Mouse (Mus musculus): ENCODE measurements around the gene Il4i1.
"Not testable (repeated sequence)": the region's sequence is repeated elsewhere in the genome, so short reads cannot be mapped to it uniquely, and the experiment has no call there.

Il4i1 gene

DNA sequence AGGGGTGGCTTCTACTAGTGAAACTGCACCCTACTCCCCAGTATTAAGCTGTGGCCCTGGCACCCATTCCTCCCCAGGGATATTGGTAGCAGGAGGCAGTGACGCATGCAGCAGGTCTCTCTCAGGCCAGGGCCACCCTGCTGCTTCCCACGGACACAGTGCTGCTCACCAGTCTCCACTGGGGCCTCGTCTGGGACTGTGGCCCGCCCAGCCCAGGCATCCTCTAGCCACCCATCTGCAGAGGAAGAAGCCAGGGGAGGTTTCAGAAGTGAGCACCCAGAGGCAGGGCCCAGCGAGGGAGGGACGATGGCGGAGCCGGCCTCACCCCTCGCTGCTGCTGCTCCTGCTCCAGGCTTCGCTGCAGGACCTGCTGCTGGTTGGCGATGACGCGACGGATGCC, 47.0 kb downstream of the Il4i1 start:
- intact Hi-C loops (cut with DNase I), result no loop called here

DNA sequence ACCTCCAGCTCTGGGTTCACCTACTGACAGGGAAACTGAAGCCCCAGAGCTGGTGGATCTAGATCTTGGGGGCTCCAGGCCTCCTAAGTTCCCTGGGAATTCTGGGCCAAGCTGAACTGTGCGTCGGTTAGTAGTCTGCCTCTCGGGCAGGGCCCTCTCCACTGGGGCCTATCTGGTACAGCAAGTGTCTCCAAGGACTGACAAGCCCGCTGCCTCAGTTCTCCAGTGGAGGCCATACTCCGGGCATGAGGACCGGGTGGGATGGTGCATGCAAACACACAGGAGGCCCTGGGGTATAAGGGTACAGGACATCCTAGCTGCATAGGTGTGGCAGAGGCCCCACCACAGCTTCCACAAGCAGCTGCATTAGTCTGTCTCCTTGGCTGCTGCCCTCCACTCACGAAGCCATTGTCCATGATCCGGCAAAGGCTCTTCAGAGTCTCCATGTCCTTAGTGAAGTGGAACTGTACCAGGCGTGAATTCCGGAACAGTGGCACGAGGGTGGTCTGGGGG, 47.9 kb downstream of the Il4i1 start:
- intact Hi-C loops (cut with DNase I), result no loop called here

DNA sequence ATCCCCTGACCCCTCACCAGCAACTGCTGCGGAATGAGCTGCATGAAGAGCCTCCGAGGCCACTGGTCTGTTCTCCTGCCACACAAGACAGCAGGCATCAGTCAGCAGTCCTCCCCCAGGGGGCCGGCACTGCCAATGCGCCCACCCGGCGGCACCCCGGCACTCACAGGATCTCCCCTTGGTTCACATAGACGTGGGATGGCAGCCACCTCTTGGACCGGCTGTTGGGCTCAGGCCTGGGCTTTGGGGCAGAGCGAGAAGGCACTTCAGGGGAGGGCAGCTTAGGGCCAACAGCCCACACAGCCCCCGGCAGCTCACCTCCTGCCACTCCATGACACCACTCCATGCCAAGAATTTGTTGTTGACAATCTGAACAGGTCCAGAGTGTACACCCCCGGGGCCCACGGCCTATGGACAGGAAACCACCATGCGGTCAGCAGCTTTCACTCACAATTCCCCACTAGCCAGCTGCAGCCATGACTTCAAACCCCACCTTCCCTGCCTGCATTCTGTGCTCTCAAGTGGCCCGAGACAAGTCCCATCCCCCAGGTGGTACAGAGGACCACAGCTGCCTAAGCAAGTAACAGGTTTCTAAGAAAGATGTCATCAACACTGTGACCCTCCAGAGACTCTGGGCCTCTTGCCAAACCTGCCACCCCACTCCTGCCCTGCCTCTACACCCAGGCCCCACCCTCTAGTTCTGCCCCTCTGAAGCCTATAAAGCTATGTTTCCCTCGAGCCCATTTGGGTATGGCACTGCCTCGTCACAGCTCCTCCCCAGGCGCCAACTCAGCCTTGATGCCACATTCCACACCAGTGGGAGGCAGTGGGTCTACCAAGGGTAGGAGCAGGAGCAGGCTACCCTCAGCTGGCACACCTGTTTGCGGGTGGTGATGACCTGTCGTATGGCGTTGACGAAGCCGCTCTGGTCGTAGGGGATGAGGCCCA, 48.7 kb downstream of the Il4i1 start:
- intact Hi-C loops (cut with DNase I), result no loop called here

DNA sequence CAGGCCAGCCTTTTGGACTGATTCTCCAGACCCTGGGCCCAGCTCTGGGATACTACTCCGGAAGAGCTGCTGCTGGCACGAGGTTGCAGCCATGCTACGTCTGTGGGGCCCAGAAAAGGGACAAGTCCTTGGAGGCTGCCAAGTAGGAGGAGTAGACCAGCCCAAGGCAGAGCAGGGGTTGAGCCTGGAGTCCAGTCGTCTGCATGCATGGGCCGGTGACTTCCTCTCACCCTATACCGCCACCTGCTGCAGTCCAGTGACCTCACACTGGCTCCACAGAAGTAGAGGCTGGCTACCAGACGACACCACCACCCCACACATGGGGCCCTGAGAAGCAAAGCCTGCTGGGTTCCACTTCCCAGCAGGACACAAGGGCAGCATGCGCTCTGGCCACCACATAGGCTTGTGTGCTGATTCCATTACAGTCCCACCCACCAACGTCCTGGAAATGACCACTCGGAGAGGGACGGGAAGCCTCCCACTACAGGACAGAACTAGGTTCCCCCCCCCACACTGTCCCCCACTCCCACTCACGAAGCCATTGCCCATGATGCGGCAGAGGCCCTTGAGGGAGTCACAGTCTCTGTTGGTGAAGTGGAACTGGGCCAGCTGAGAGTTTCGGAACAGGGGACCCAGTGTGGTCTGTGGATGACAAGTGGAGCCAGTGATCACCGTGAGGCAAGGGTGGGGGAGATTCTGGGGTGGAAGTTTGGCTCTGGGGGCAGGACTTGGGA, 50.3 kb downstream of the Il4i1 start:
- intact Hi-C loops (cut with DNase I), result no loop called here

DNA sequence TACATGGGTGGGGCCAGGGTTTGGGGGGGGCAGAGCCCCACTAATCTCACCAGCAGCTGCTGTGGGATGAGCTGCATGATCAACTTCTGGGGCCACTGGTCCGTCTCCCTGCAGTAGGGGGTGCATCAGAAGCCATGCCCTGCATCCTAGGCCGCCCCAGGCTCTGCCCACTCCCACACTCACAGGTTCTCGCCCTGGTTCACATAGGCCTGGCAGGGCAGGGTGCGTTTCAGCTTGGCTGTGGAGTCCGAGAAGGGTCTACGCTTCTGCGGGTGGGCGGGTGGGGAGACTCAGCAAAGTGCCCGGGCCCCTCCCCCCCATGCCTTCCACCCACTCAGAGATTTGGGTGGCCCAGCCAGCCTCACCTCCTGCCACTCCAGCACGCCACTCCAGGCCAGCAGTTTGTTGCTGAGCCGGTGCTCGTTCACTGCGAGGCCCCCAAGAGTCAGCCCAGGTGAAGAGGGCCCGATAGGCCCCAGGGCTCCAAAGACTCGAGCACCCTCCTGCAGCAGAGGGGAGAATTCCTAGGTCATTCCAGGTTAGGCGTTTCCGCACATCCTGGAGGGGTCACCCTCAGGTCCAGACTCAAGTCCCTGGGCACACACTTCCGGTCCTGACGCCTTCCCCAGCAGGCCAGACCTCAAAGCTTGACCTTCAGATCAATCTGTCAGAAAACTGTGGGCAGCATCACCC, 51.0 kb downstream of the Il4i1 start:
- intact Hi-C loops (cut with DNase I), result no loop called here

DNA sequence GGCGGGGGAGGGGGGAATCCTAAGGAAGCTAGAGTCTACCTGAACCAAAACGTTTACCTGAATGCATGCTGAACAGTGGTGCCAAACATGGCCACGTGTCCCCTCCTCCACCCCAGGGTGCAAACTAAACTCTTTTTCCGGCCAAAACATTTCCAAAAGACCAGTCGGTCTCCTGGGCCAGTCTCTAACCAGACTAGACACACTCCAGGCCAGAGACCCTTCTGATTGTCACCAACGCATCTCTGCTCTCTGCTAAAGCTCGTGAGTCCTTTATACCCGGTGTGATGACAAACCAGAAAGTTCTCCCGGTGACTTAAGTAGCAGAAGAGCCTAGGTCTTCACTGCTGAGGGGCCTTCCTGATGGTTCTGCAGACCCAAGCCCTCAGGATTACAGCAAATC, 51.6 kb downstream of the Il4i1 start:
- intact Hi-C loops (cut with DNase I), result no loop called here

DNA sequence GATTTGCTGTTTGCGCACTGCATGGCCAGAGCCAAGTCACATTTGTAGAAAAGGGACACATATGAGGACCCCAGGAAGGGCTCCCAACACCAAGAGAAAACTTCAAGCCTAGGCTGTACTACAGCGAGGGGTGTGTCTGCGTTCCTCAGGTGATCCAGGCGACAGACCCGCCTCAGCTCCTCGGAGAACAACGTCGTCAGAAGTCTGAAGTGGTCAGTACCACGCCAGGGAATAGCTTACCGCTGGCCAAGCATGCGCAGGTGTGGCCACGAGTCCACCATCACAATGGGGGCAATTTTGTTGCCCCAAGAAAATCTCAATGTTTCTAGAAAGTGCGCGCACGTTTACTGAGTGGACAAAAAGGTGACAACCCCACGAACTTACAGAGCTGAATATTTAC, 52.3 kb downstream of the Il4i1 start:
- intact Hi-C loops (cut with DNase I), result no loop called here

DNA sequence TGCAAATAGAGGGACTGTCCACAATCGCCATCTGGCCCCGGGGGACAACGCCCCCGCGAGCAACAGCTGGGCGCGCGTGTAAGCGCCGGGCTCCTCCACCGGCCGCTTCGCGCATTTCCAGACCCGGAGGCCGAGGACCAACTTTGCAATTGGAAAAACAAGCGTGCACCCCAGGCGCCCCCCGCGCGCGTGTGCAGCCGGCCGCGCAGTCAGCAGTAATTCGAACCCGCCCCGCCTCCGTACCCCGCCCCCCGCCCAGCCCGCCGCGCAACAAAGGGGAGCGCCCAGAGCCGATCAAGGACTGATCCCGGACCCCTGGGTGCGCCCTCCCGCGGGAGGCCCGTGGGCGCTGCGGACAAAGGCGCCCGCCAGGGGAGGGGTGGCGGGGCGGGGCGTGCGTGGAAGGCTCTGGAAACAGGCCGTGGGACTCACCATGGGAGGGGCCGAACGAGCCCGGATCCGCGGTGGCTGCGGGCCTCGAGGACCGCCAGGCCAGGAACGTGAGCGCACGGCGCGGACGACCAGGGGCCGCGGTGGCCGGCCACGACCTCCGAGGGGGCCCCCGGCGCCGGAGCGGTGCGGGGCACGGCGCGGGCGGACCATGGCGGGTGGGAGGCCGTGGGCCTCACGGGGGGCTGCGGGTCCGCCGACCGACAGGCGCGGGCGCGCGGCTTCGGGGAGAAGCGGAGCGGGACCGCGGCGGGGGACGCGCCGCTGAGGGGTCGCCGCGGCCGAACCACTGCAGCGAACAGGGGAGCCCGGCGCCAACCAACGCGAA, 52.9 kb downstream of the Il4i1 start:
- intact Hi-C loops (cut with DNase I), result no loop called here

DNA sequence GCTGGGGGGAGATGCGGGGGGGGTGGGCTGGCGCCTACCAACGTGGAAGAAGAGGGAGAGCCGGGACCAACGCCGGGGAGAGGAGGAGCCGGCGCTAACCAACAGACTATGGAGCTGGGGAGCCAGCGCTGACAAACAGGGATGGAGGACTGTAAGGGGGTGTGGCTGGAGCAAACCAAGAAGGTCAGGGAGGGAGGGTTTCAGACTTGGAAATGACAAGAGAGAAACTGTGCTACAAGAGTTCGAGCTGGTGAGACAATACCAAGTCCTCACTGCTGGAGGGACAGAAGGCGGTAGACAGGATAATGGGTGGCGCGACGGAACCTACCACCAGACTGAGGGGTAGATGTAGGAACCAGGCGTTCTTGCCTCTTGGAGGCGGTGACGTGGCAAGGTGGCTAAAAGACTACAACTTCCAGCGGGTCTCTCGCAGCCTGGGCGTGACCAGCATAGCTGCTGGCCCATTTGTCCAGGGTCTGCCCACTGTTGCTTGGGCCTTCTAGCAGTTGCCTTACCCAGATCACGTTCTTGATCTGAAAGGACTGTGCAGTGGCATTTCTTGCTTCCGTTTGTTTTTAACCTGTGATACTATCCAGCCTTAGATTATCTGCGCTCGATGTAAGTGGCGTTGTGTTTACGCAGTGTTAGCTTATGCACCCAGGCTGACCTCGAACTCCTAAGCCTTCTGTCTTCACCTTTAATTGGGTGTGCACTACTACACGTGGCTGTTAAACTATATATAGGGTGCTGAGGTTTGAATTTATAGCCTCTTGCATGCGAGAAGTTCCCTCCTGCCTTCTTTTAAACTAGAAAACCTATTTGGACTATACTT, 53.7 kb downstream of the Il4i1 start, which contains the start of gene Ptov1:
TSS of gene Ptov1 (minus strand) at position 92 of the 832 bp plus-strand sequence.
- intact Hi-C loops (cut with DNase I), result no loop called here

DNA sequence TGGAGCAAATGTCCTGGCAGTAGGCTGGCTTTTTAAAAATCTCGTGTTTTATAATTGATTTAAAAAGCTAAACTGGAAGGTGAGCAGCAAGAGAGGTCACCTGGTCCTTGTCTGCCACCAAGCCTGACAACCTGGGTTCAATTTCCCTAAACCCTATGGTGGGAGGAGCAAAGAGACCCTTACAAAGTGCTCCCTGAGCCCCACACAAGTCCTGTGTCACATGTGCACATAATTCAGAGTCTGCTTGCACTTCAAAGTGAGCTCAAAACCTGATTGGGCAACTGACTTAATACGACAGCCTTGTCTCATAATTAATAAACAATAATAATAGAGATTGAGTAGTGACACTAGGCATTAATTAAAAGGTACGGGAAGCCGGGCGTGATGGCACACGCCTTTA, 54.4 kb downstream of the Il4i1 start:
- intact Hi-C loops (cut with DNase I), result no loop called here

DNA sequence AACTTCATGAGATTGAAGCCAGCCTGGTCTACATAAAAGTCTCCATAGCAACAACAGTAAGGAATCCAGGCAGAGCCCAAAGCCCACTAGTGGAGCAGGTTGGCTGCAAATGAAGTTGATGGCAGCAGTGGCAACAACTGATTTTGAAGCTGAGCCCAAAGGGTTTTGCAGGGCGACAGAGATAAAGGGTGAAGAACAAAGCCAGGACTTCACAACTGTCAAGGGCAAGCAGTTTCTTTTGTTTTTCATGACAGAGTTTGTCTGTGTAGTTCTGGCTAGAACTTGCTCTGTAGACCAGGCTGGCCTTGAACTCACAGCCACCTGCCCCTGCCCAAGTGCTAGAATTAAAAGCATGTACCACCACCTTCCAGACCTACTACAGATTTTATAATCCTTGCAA, 55.0 kb downstream of the Il4i1 start:
- intact Hi-C loops (cut with DNase I), result no loop called here

DNA sequence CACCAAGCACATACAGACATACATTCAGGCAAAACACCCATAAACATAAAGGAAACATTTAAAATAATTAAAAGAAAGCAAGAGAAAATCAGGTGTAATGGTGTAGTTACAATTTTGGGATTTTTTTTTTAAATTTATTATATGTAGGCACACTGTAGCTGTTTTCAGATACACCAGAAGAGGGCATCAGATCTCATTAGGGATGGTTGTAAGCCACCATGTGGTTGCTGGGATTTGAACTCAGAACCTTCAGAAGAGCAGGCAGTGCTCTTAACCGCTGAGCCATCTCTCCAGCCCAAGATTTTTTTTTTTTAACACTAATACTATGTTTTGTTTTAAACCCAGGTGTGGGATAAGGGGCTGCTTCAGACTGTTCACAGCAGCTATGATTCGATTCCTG, 55.6 kb downstream of the Il4i1 start:
- intact Hi-C loops (cut with DNase I), result not testable (repeated sequence)

DNA sequence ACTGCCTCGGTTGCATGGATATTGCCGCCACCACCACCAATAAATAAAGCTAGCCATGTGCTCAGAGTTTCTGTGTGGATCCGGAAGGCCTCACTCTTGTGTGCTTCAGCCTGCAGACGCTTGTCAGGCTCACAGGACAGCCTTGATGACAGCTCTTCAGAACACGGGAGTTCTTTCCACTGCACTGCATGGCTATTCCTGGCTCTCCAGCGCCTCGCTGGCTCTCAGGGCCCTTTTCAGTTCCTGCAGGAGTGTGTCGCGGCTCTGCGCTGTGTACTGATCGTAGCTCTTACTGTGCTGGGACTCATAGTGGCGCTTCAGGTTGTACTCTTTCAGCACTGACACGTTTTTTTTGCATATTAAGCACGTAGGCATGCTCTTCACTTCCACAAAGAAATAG, 61.6 kb downstream of the Il4i1 start:
- intact Hi-C loops (cut with DNase I), result no loop called here

DNA sequence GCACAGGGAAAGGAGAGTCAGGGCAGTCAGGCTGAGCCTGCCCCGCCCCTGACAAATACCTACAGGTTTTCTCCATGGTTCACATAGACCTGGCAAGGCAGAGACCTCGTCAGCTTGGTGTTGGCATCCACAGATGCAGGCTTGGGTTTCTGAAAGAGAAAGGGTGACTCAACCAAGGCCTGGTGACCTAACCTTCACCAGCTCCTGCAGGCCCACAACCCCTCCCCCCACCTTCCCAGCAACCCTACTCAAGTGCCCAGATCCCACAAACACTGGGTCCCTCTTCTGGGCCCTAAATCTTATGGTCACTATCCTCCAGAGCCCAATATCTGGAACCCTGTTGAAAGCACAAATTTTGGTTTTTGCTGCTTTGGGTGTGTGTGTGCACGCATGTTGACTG, 66.8 kb downstream of the Il4i1 start:
- intact Hi-C loops (cut with DNase I), result no loop called here

DNA sequence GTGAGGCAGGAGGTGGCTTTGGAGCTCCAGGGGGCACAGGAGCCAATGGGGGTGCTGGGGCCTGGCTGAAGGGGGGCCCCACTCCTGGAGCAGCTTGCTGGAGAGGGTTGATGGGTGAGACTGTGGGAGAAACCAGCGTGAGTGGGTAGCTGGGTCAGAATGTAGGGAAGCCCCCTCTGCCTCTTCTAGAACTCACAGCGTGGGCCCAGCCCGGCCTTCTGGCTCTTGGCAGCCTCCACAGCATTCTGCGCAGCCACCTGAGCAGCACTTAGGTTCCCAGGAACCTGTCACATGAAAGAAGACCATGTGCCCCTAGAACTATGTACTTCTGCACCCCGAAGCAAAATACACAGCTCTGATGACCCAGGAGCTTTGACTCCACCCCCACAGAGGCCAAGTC, 68.5 kb downstream of the Il4i1 start:
- intact Hi-C loops (cut with DNase I), result no loop called here

DNA sequence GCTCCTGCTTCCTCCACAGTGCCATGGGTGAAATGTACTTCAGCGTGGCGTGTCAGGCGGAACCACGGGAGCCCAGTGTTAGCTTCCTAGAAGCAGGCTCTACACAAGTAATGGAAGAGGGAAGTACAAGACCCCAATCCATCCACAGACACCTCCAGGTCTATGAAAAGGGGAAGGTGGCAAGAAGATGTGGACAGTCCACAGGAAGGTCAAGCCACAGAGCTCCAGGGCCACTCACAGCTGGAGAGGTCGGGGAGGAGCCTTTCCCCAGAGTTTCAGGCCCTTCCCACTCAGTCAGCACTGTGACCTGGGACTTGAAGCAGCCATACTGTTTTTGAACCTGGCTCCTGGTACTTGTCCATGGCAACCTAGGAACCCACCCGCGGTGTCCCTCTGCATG, 70.8 kb downstream of the Il4i1 start:
- intact Hi-C loops (cut with DNase I), result no loop called here

DNA sequence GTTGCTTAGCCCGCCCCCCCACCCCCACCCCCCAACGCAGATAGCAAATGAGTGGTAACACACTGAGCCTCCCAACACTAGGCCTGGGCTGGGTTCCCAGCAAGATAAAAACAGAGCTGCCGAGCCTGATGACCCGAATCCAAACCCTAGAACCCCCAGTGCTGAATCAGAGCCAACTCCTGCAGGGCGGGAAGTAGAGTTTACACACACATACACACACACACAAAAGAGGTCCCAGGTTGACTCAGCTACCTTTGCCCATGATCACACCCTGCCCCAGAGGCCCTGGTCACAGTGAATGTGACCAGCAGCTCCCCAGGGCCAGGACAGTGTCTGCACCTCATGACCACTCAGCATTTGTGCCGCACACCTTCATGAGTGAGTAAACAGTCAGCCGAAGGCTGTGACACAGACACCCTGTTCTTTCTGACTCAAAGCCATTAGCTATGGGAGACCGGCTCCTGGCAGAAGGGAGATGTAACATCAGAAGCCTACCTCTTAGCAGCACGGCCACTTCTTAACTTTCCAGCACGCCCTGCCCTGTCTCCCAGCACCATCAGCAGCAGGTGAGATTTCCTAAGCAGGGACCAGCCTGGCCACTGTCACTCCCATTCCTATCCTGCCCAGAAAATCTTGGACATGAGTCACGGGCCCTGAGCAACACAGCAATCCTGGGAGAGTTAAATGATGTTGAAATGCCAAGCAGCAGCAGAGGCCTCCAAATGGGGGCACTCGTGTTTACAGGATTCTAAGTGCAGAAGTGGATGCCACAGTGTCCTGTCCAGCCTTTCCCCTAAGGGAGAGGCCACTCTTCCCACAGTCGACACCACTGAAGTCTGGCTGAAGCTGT, 72.3 kb downstream of the Il4i1 start:
- intact Hi-C loops (cut with DNase I), result no loop called here

DNA sequence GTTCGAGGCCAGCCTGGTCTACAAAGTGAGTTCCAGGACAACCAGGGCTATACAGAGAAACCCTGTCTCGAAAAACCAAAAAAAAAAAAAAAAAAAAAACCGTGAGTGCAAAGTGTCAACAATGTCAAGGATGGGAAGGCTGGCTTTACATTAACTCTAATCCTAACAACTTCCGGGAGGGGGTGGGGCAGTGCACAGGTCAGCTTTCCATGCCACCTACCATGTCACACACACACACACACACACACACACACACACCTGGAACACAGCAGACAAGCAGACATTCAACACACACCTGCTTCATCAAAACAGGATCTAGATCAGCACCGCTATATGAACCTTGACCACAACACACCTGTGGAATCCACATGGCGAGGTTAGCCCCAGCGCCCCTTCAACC, 74.0 kb downstream of the Il4i1 start:
- intact Hi-C loops (cut with DNase I), result loop anchor here (5.0 kb wide), 1 partner anchor 33 kb away; the partner anchor contains the start of gene Pnkp

Data from adrenal gland (tissue).